Mouse (Mus musculus): ENCODE measurements around the gene Syn3. TPM values are rescaled to one million over a fixed set of nuclear protein-coding genes. Genes with fewer than 3 reads are reported as not detected.

Syn3 gene
- polyA plus RNA-seq, 1 experiment from 2014 or later = 14.7 TPM

DNA sequence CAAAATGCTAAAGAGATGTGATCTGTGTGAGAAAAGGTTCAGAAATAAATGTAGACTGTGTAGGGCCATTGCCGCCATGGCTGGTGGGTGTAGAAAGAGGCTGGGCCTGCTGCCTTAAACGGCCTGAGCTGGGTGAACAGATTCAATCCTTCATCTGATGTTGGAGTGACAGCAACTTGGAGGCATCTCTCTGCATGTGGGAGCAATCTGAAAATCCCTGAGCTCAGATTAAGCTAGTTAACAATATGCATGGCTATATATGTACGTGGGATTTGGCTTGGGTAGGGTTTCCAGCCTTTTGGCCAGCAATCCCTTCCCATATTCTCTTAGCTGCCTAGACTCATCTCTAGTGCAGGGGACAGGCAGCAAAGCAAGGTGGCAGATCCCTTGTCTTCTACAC lies 249.9 kb downstream of the Syn3 start:
- no peak for ATAC-seq (ENCODE audit: low read depth)
- no peaks in the 10 kb centered on the region for H3K9me3 ChIP-seq
- no peaks in the 10 kb centered on the region for H3K27me3 ChIP-seq
- no peaks in the 10 kb centered on the region for H3K4me1 ChIP-seq (replicated peaks)
- no peak overlapping the region for H3K27ac ChIP-seq (replicated peaks)
- H3K9ac ChIP-seq = no peak overlapping the region
- no peak overlapping the region for H3K4me3 ChIP-seq
- 86% methylated on average over 3 of the region's 3 CpGs for WGBS
- no peak overlapping the region for H3K4me2 ChIP-seq
- no peaks in the 10 kb centered on the region for H3K36me3 ChIP-seq

DNA sequence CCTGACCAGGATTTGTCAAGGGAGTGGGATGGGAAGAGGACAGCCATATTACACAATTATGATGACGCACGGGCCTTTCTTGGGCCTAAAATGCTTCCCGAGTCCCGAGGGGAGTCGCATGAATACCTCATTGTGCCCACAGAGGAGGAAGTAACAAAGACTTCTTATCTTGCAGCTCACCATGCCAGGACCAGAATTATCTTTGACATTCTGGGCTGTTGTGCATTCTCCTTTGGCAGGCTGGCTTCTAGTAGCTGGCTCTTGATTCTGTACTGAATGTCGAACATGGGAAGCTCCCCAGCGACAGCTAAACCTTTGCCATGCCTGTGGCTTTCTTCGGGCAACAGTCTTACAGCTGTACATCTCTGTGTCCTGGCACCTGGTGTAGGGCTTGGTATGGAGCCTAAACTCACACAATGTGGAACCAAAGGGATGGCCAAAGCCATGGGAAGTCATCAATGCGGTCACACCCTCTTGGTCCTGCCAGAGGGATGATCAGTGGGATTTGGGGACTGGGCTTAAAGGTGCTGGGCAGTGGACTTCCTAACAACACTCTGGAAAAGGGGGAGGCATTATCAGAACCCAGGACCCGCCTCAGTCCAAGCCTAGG lies 250.5 kb downstream of the Syn3 start:
- ATAC-seq (ENCODE audit: low read depth) = no peak
- Histone ChIP-seq H3K4me3 (no peak overlapping the region), H3K9ac (no peak overlapping the region), H3K4me2 (no peak overlapping the region), H3K27me3 (no peaks in the 10 kb centered on the region), H3K9me3 (no peaks in the 10 kb centered on the region), H3K27ac (replicated peaks) (no peak overlapping the region), H3K4me1 (replicated peaks) (no peaks in the 10 kb centered on the region), H3K36me3 (no peaks in the 10 kb centered on the region)
- 84% methylated on average over 10 of the region's 10 CpGs for WGBS

DNA sequence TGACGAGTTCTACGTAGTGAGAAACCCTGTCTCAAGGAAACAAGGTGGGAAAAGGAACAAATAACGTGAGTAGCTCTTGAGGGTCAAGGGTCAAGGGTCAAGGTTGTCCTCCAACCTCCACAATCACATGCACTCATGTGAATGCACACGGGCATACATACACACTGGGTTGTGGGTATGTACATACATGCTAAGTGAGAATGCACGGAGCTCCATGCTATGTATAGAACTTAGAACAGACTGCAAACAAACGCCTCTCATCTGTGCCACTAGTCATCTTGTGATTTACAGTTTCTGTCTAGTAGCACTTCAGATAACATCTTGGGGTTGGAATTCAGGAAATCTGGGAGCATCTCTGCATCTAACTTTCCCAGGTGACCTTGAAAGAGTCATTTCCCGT lies 253.3 kb downstream of the Syn3 start:
- no peaks in the 10 kb centered on the region for H3K4me1 ChIP-seq (replicated peaks)
- H3K4me3 ChIP-seq = no peak overlapping the region
- H3K9ac ChIP-seq = no peak overlapping the region
- no peaks in the 10 kb centered on the region for H3K27me3 ChIP-seq
- H3K9me3 ChIP-seq = no peaks in the 10 kb centered on the region
- H3K4me2 ChIP-seq = no peak overlapping the region
- 94% methylated on average over 7 of the region's 7 CpGs for WGBS
- no peak for ATAC-seq (ENCODE audit: low read depth)
- H3K36me3 ChIP-seq = no peaks in the 10 kb centered on the region
- no peak overlapping the region for H3K27ac ChIP-seq (replicated peaks)

DNA sequence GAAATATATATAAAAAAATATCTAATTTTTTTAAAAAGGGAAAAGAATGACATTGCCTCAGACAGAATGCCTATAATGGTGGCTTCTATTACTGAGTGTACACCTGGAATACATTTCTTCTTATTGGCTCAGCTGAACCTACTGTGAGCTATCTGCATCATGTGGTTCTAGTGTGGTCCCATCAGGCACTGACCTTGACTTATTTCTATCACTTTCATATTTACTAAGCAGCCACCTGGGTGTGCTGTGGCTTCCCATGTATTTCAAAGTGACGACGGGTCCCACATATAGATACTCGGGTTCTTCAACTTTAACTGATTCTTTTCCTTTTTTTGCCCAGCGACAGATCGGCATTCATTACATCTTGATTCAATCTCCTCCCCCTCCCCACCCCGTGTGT lies 255.2 kb downstream of the Syn3 start:
- Histone ChIP-seq H3K9me3 (no peaks in the 10 kb centered on the region), H3K27me3 (no peaks in the 10 kb centered on the region), H3K4me3 (no peak overlapping the region), H3K36me3 (no peaks in the 10 kb centered on the region), H3K4me1 (replicated peaks) (no peaks in the 10 kb centered on the region), H3K9ac (no peak overlapping the region), H3K4me2 (no peak overlapping the region), H3K27ac (replicated peaks) (no peak overlapping the region)
- WGBS = 92% methylated on average over 6 of the region's 6 CpGs
- ATAC-seq (ENCODE audit: low read depth) = no peak

DNA sequence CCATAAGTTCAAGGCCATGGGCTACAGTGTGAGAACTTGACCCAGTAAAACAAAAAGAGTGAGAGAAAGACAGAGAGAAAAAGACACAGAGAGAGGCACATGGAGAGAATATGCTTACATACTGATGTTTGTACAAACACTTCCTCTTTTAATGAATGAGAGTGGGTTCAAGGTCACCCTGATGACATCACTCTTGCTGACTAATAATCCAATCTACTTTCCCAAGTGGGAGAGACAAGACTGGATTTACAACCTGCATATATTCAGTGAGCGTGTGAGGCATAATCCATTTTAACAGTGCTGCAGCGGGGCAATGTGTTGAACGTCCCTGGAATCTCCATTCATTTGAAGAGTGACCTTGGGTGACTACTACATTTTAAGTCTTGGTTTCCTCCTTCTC lies 256.0 kb downstream of the Syn3 start:
- Histone ChIP-seq H3K9me3 (no peaks in the 10 kb centered on the region), H3K27ac (replicated peaks) (no peak overlapping the region), H3K27me3 (no peaks in the 10 kb centered on the region), H3K36me3 (no peaks in the 10 kb centered on the region), H3K4me2 (no peak overlapping the region), H3K4me3 (no peak overlapping the region), H3K4me1 (replicated peaks) (no peaks in the 10 kb centered on the region), H3K9ac (no peak overlapping the region)
- WGBS = 86% methylated on average over 3 of the region's 3 CpGs
- ATAC-seq (ENCODE audit: low read depth) = no peak

DNA sequence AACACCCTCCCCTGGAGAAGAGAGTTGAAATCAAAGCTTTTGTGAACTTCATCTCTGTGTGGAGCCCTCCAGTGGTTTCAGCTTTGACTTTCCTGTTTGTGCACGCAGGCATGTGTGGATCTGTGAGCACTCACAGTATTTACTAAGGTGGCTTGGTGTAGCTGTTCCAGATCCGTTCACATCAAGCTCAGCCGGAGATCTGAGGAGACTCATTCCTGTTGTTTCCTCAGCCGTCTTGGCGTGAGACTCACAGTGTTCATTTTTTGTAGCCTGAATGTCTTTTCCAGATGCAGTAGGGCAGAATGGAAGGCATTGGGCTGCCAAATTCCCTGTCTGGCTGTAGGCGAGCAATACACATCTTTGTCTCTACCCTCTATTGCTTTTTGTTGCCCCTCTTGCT lies 268.7 kb downstream of the Syn3 start:
- Histone ChIP-seq H3K36me3 (no peaks in the 10 kb centered on the region), H3K9me3 (no peaks in the 10 kb centered on the region)
- 79% methylated on average over 6 of the region's 6 CpGs for WGBS

DNA sequence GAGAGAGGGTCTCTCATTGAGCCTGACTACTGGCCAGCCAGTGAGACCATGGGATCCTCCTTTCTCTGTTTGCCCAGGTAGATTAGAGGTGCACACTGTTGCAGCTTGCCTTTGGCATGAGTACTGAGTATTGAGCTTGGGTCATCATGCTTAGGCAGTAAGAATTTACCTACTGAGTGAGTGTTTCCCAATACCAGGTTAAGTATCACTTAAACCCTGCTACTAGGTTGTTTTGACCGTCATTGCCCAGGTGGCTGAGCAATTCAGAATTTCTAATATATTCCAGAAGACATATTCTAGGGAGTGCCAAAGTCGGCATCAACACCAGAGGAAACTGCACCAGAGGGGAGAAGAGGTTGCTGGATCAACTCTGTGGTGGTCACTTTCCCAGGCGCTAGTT lies 273.2 kb downstream of the Syn3 start:
- no peaks in the 10 kb centered on the region for H3K9me3 ChIP-seq
- no peak overlapping the region for H3K27ac ChIP-seq (replicated peaks)
- no peak overlapping the region for H3K4me2 ChIP-seq
- H3K4me1 ChIP-seq (replicated peaks) = no peaks in the 10 kb centered on the region
- ATAC-seq (ENCODE audit: low read depth) = no peak
- H3K36me3 ChIP-seq = no peaks in the 10 kb centered on the region
- H3K4me3 ChIP-seq = no peak overlapping the region
- H3K9ac ChIP-seq = no peak overlapping the region
- no peaks in the 10 kb centered on the region for H3K27me3 ChIP-seq
- WGBS = 97% methylated on average over 3 of the region's 3 CpGs

More for the DNA sequence above, 268.7 kb downstream of the Syn3 start:
- ATAC-seq (ENCODE audit: low read depth) = no peak
- Histone ChIP-seq H3K27me3 (no peaks in the 10 kb centered on the region), H3K4me1 (replicated peaks) (no peaks in the 10 kb centered on the region), H3K4me3 (no peak overlapping the region), H3K9ac (no peak overlapping the region), H3K27ac (replicated peaks) (no peak overlapping the region), H3K4me2 (no peak overlapping the region)

DNA sequence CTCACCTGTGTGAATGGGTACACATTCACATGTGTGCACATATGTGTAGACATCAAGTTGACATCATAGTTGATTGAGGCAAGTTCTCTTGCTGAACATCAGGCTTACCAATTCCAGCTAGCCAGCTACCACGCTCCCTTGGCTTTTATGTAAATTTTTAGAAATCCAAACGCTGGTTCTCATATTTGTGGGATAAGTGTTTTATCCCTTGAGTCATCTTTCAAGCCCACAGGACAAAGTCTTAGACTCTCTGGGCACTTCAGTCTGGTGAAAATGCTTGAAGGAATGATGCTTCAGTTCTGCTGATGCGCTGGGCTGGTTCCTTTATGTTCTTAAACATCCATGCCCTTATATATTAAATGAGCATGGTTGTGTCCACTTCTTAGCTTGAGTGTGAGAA lies 279.7 kb downstream of the Syn3 start:
- 95% methylated on average over 3 of the region's 3 CpGs for WGBS
- ATAC-seq (ENCODE audit: low read depth) = no peak
- Histone ChIP-seq H3K4me1 (replicated peaks) (no peaks in the 10 kb centered on the region), H3K9ac (no peak overlapping the region), H3K4me3 (no peak overlapping the region), H3K27me3 (no peaks in the 10 kb centered on the region), H3K27ac (replicated peaks) (no peak overlapping the region), H3K36me3 (no peaks in the 10 kb centered on the region), H3K4me2 (no peak overlapping the region), H3K9me3 (no peaks in the 10 kb centered on the region)

DNA sequence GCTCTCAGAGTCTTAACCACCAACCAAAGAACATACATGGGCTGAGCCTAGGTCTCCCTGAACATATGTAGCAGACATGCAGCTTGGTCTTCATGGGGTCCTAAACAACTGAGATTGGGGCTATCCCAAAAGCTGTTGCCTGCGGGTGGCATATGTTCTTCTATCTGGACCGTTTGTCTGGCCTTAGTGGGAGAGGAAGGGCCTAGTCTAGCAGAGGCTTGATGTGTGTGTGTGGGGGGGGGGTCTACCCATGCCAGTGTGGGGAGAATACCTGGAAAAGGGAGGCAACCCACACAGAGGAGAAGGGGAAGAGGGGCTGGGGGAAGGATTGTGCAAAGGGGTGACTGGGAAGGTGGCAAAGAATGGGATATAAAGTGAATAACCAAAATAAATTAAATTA lies 281.9 kb downstream of the Syn3 start:
- 84% methylated on average over 2 of the region's 2 CpGs for WGBS
- Histone ChIP-seq H3K9me3 (no peaks in the 10 kb centered on the region), H3K4me3 (no peak overlapping the region), H3K9ac (no peak overlapping the region), H3K27me3 (no peaks in the 10 kb centered on the region), H3K27ac (replicated peaks) (no peak overlapping the region), H3K4me1 (replicated peaks) (no peaks in the 10 kb centered on the region), H3K36me3 (no peaks in the 10 kb centered on the region), H3K4me2 (no peak overlapping the region)
- no peak for ATAC-seq (ENCODE audit: low read depth)

DNA sequence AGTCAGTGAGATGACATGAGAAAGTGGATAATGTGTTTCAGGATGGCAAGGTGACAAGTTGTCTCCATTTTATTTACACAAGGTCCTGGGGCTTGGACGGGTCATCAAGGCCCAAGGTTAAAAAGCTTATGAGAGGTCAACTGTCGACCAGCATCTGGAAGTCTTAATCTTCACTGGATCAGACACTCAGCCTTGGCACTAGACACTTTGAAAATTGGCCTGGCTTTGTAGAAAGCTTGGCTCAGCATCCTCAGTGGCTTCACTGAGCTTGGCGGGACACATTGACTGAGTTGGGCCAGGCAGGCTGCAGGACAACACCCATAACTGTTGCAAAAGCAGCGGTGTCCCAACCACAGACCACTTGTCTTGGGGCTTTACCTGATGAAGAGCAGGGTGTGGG lies 286.6 kb downstream of the Syn3 start:
- no peaks in the 10 kb centered on the region for H3K36me3 ChIP-seq
- no peak for ATAC-seq (ENCODE audit: low read depth)
- H3K27ac ChIP-seq (replicated peaks) = no peak overlapping the region
- WGBS = 91% methylated on average over 4 of the region's 4 CpGs
- H3K9ac ChIP-seq = no peak overlapping the region
- no peak overlapping the region for H3K4me2 ChIP-seq
- no peaks in the 10 kb centered on the region for H3K4me1 ChIP-seq (replicated peaks)
- no peak overlapping the region for H3K4me3 ChIP-seq
- no peaks in the 10 kb centered on the region for H3K9me3 ChIP-seq
- no peaks in the 10 kb centered on the region for H3K27me3 ChIP-seq

DNA sequence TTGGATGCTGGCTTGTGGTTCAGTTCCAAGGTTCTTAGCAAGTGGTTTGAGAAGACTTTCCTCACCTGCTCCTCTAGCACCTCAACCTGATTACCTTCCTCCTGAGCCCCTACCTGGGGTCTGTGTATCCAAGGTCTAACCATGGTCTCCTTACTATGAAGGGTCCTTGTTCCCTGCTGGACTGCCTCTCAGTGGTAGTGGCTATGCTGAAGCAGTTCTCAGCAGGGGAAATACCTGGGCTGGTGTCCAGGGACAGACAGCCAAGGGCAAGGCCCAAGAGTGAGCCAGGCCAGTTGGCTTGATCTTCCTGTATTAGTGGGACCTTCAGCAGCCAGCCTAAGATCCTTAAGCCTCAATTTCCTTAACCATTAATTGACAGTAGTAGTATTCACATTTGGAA lies 294.8 kb downstream of the Syn3 start:
- Histone ChIP-seq H3K9ac (no peak overlapping the region), H3K4me1 (replicated peaks) (no peaks in the 10 kb centered on the region), H3K36me3 (no peaks in the 10 kb centered on the region), H3K9me3 (no peaks in the 10 kb centered on the region), H3K4me2 (no peak overlapping the region), H3K4me3 (no peak overlapping the region), H3K27ac (replicated peaks) (no peak overlapping the region), H3K27me3 (no peaks in the 10 kb centered on the region)
- no peak for ATAC-seq (ENCODE audit: low read depth)

DNA sequence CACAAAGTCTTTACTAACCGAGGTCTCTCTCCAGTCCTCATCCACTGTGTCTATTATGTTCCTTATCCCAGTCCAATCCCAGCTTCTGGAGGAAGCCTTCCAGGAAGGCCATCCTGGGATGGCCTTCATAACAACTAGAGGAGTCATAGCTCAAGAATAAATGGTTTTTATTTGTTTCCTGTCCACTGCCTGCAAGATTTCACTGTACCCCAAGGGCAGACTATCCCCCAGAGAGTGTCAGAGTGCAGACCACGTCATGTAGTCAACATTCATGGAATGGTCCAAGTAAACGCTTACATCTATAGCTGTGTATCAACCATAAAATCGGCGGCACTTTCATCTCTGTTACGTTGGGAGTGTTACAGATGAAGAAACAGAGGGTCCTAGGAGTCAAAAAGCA lies 295.5 kb downstream of the Syn3 start:
- Histone ChIP-seq H3K9ac (no peak overlapping the region), H3K4me1 (replicated peaks) (no peaks in the 10 kb centered on the region), H3K27ac (replicated peaks) (no peak overlapping the region), H3K4me3 (no peak overlapping the region), H3K9me3 (no peaks in the 10 kb centered on the region), H3K27me3 (no peaks in the 10 kb centered on the region), H3K4me2 (no peak overlapping the region), H3K36me3 (no peaks in the 10 kb centered on the region)
- WGBS = 87% methylated on average over 6 of the region's 6 CpGs
- no peak for ATAC-seq (ENCODE audit: low read depth)

DNA sequence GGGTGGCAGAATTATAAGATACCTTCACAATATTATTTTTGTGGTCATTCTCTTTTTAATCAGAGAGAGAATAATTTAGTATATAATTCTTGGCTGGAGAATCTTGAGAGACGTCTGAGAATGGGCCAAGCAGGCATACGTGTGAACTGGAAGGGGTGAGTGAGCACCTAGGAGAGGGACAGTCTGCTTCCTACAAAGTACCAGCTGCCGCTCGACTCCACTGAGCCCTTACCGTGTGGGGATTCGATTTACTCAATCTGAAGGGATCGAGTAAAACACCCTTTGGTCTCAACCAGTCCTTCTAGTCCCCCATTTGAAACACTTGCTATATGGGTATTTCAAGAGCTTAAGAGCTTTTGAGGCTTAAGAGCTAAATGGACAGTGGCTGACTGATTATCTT lies 296.9 kb downstream of the Syn3 start:
- Histone ChIP-seq H3K36me3 (no peaks in the 10 kb centered on the region), H3K27ac (replicated peaks) (no peak overlapping the region), H3K9me3 (no peaks in the 10 kb centered on the region), H3K4me2 (no peak overlapping the region), H3K4me3 (no peak overlapping the region), H3K4me1 (replicated peaks) (no peaks in the 10 kb centered on the region), H3K9ac (no peak overlapping the region), H3K27me3 (no peaks in the 10 kb centered on the region)
- WGBS = 89% methylated on average over 7 of the region's 7 CpGs
- ATAC-seq (ENCODE audit: low read depth) = no peak

Data from neural tube, embryonic 13.5 days (tissue).